Mouse (Mus musculus): Measurements from ENCODE around the gene Angptl2.
"Not testable (repeated sequence)": the region's sequence is repeated elsewhere in the genome, so short reads cannot be mapped to it uniquely, and the experiment has no call there.

Gene Angptl2

GRCm38 (mm10) chr2:33203284-33203683, 12.6 kb upstream of the Angptl2 start:
- no peak for DNase-seq

- no peak for DNase-seq
Observed at GRCm38 (mm10) chr2:33204980-33205379, 10.9 kb upstream of the Angptl2 start.

GRCm38 (mm10) chr2:33205939-33206525, 9.8 kb upstream of the Angptl2 start:
- DNase-seq, result no peak

GRCm38 (mm10) chr2:33207069-33207468, 8.8 kb upstream of the Angptl2 start:
- DNase-seq, result peak; percentile 59 to 71

GRCm38 (mm10) chr2:33208134-33208533, 7.7 kb upstream of the Angptl2 start:
- DNase-seq, result no peak

- DNase-seq, result peak; percentile 79 to 81
Observed at GRCm38 (mm10) chr2:33210841-33211240, 5.0 kb upstream of the Angptl2 start.

GRCm38 (mm10) chr2:33211263-33211662, 4.6 kb upstream of the Angptl2 start:
- not testable (repeated sequence) for DNase-seq

- no peak for DNase-seq
Observed at GRCm38 (mm10) chr2:33215177-33215699, 631 bp upstream of the Angptl2 start.

GRCm38 (mm10) chr2:33216645-33217424, 966 bp downstream of the Angptl2 start:
- no peak for DNase-seq

- DNase-seq, result no peak
Observed at GRCm38 (mm10) chr2:33217425-33217794, 1.5 kb downstream of the Angptl2 start.

GRCm38 (mm10) chr2:33218903-33219625, 3.2 kb downstream of the Angptl2 start:
- no peak for DNase-seq

GRCm38 (mm10) chr2:33219637-33220036, 3.8 kb downstream of the Angptl2 start:
- no peak for DNase-seq

- no peak for DNase-seq
Observed at GRCm38 (mm10) chr2:33220246-33220645, 4.4 kb downstream of the Angptl2 start.

- peak; percentile 56 to 58 for DNase-seq
Observed at GRCm38 (mm10) chr2:33220674-33221338, 4.9 kb downstream of the Angptl2 start.

- DNase-seq, result no peak
Observed at GRCm38 (mm10) chr2:33221339-33221900, 5.6 kb downstream of the Angptl2 start.

GRCm38 (mm10) chr2:33222480-33222879, 6.6 kb downstream of the Angptl2 start:
- peak in 1 of 2 experiments; percentile 44 for DNase-seq

GRCm38 (mm10) chr2:33223656-33224358, 7.9 kb downstream of the Angptl2 start:
- DNase-seq, result no peak

- DNase-seq, result no peak
Observed at GRCm38 (mm10) chr2:33225921-33226320, 10.1 kb downstream of the Angptl2 start.

GRCm38 (mm10) chr2:33228077-33228476, 12.2 kb downstream of the Angptl2 start:
- no peak for DNase-seq

GRCm38 (mm10) chr2:33228551-33228950, 12.7 kb downstream of the Angptl2 start:
- DNase-seq, result peak; percentile 41 to 51

GRCm38 (mm10) chr2:33230701-33231100, 14.8 kb downstream of the Angptl2 start:
- DNase-seq, result no peak

- no peak for DNase-seq
Observed at GRCm38 (mm10) chr2:33231788-33232187, 15.9 kb downstream of the Angptl2 start.

All from kidney, adult 8-10 months (tissue).